Mouse (Mus musculus) gastrocnemius, adult 2 months (tissue): Measurements from ENCODE around the gene Ncaph2. TPM values are rescaled to one million over a fixed set of nuclear protein-coding genes. Genes with fewer than 3 reads are reported as not detected.

Source experiments
- DNase-seq: peaks from one replicate; pipeline ENCODE4 v3.0.0; 2022
- H3K27ac ChIP-seq: fragments of 200-600 bp; 2 replicates; pipeline ENCODE4 v1.8.1; 2022; ENCODE audit warnings: mild to moderate bottlenecking
- H3K4me3 ChIP-seq: fragments of 200-600 bp; 2 replicates; pipeline ENCODE4 v1.8.1; 2022; ENCODE audit warnings: mild to moderate bottlenecking, moderate library complexity
- CTCF ChIP-seq: fragments of 200-600 bp; IDR thresholded peaks from 2 replicates; pipeline ENCODE4 v1.8.1; 2022; ENCODE audit warnings: antibody characterized with exemption, mild to moderate bottlenecking, moderate library complexity
- intact Hi-C: fragments of 180-260 bp; cut with DNase I; formaldehyde crosslinking; loops from one replicate; pipeline ENCODE4 v1.15.1; 2025
- total RNA-seq, 2 experiments: library from RNA; stranded (reverse); gene quantifications; 2 replicates each; pipeline ENCODE4 v1.2.3; 2021

Ncaph2 gene
- total RNA-seq, 2 experiments from 2014 or later: 40.9 to 41.4 TPM

GRCm38 (mm10) chr15:89352054-89352453, 3.5 kb upstream of the Ncaph2 start:
- DNase-seq: no peak
- no peak overlapping the region for H3K4me3 ChIP-seq
- intact Hi-C loops: loop anchor here (10.0 kb wide), 1 partner anchor 183 kb away; no protein-coding TSS in a partner anchor
- no peak overlapping the region for H3K27ac ChIP-seq
- no peak for TF ChIP-seq CTCF

GRCm38 (mm10) chr15:89352795-89353194, 2.7 kb upstream of the Ncaph2 start:
- Histone ChIP-seq H3K27ac (no peak overlapping the region), H3K4me3 (no peak overlapping the region)
- intact Hi-C loops: loop anchor here (10.0 kb wide), 1 partner anchor 182 kb away; no protein-coding TSS in a partner anchor
- TF ChIP-seq CTCF: no peak
- no peak for DNase-seq

- Histone ChIP-seq H3K4me3 (no peak overlapping the region; the same call in 1 of the 2 replicates), H3K27ac (no peak overlapping the region)
- intact Hi-C loops: loop anchor here (2.0 to 10.0 kb wide), 2 partner anchors 37 to 181 kb away; no protein-coding TSS in a partner anchor
- no peak for TF ChIP-seq CTCF
- DNase-seq: no peak
Measured at GRCm38 (mm10) chr15:89353837-89354236, 1.7 kb upstream of the Ncaph2 start.

- TF ChIP-seq CTCF: no peak
- intact Hi-C loops: loop anchor here (2.0 to 10.0 kb wide), 2 partner anchors 38 to 180 kb away; no protein-coding TSS in a partner anchor
- Histone ChIP-seq H3K27ac (peak overlapping the region; percentile 94), H3K4me3 (peak overlapping the region; percentile 96)
- DNase-seq: no peak
Measured at GRCm38 (mm10) chr15:89354455-89354854, 1.1 kb upstream of the Ncaph2 start.

GRCm38 (mm10) chr15:89356372-89356771, 853 bp downstream of the Ncaph2 start:
- peak overlapping the region; percentile 94 for H3K27ac ChIP-seq
- intact Hi-C loops: loop anchor here (2.0 to 10.0 kb wide), 3 partner anchors 72 to 538 kb away; partner anchors contain the start of genes Alg12, C730034F03Rik, Chkb and Creld2
- TF ChIP-seq CTCF: no peak
- no peak for DNase-seq
- H3K4me3 ChIP-seq: peak overlapping the region; percentile 96

GRCm38 (mm10) chr15:89358784-89359183, 3.3 kb downstream of the Ncaph2 start:
- intact Hi-C loops: loop anchor here (10.0 kb wide), 1 partner anchor 176 kb away; no protein-coding TSS in a partner anchor
- no peak for DNase-seq
- TF ChIP-seq CTCF: no peak
- no peak overlapping the region for H3K4me3 ChIP-seq
- no peak overlapping the region for H3K27ac ChIP-seq

- no peak overlapping the region for H3K27ac ChIP-seq
- no peak for DNase-seq
- intact Hi-C loops: no loop called here
- no peak overlapping the region for H3K4me3 ChIP-seq
- no peak for TF ChIP-seq CTCF
Measured at GRCm38 (mm10) chr15:89363051-89363450, 7.5 kb downstream of the Ncaph2 start.

- no peak for DNase-seq
- H3K27ac ChIP-seq: no peak overlapping the region
- no peak for TF ChIP-seq CTCF
- H3K4me3 ChIP-seq: no peak overlapping the region
- intact Hi-C loops: no loop called here
Measured at GRCm38 (mm10) chr15:89365141-89365551, 9.6 kb downstream of the Ncaph2 start.

GRCm38 (mm10) chr15:89372068-89372467, 16.5 kb downstream of the Ncaph2 start:
- intact Hi-C loops: loop anchor here (5.0 kb wide), 1 partner anchor 95 kb away; no protein-coding TSS in a partner anchor
- H3K27ac ChIP-seq: no peak overlapping the region

GRCm38 (mm10) chr15:89372536-89372935, 17.0 kb downstream of the Ncaph2 start:
- peak overlapping the region; percentile 89 for H3K4me3 ChIP-seq
- no peak for TF ChIP-seq CTCF
- DNase-seq: no peak
- peak overlapping the region; percentile 95 for H3K27ac ChIP-seq
- intact Hi-C loops: loop anchor here (5.0 kb wide), 1 partner anchor 95 kb away; no protein-coding TSS in a partner anchor

More at GRCm38 (mm10) chr15:89372068-89372467, 16.5 kb downstream of the Ncaph2 start:
- no peak overlapping the region for H3K4me3 ChIP-seq
- no peak for DNase-seq
- TF ChIP-seq CTCF: no peak

- DNase-seq: peak; percentile 91
- peak; percentile 76 for TF ChIP-seq CTCF
- peak overlapping the region; percentile 95 for H3K27ac ChIP-seq
- peak overlapping the region; percentile 89 for H3K4me3 ChIP-seq
- intact Hi-C loops: loop anchor here (1.0 to 5.0 kb wide), 2 partner anchors 18 to 94 kb away; partner anchors contain the start of genes Lmf2 and Ncaph2
Measured at GRCm38 (mm10) chr15:89373027-89373761, 17.7 kb downstream of the Ncaph2 start.

- Histone ChIP-seq H3K4me3 (peak within 1 kb of the TSS; percentile 89), H3K27ac (peak within 1 kb of the TSS; percentile 95)
- TF ChIP-seq CTCF: peak; percentile 97
- intact Hi-C loops: loop anchor here (1.0 to 5.0 kb wide), 2 partner anchors 19 to 93 kb away; partner anchors contain the start of genes Lmf2 and Ncaph2
- peak; percentile 96 for DNase-seq
Measured at GRCm38 (mm10) chr15:89373762-89374248, 18.3 kb downstream of the Ncaph2 start, which contains the start of gene Sco2. TSS of gene Sco2 (minus strand) at chr15:89373846.

GRCm38 (mm10) chr15:89374340-89374739, 18.8 kb downstream of the Ncaph2 start:
- H3K4me3 ChIP-seq: peak overlapping the region; percentile 89
- peak overlapping the region; percentile 95 for H3K27ac ChIP-seq
- intact Hi-C loops: loop anchor here (5.0 kb wide), 1 partner anchor 93 kb away; no protein-coding TSS in a partner anchor
- TF ChIP-seq CTCF: no peak
- no peak for DNase-seq
